Mouse (Mus musculus) lung, postnatal 0 days (tissue): ENCODE measurements at regions not wholly inside any gene's neighbourhood (a gene's known extent, or its start where the extent isn't known, plus 50 kb on each side); places are given as distances from the start of the nearest gene placed in this dataset.

Experiments used
- CTCF ChIP-seq: IDR thresholded peaks from 2 replicates; pipeline ENCODE4 v1.5.1; 2016; ENCODE audit warnings: antibody characterized with exemption, mild to moderate bottlenecking
- EP300 ChIP-seq: IDR thresholded peaks from 2 replicates; pipeline ENCODE4 v1.6.1; 2016; ENCODE audit warnings: antibody characterized with exemption, mild to moderate bottlenecking, control low read depth

GRCm38 (mm10) chr1:163642091-163642490 is 82.9 kb downstream of the Mettl11b start:
- TF ChIP-seq CTCF, result no peak
- TF ChIP-seq EP300, result no peak
